Mouse (Mus musculus): ENCODE data around the gene Carmil3. TPM values are rescaled to one million over a fixed set of nuclear protein-coding genes. Genes with fewer than 3 reads are reported as not detected.
A peak's percentile ranks its signal among the peaks of the same experiment; 100 is the strongest.

Gene Carmil3
- polyA plus RNA-seq, 1 experiment from 2014 or later = 21.9 TPM

- Histone ChIP-seq H3K4me2 (ENCODE audit: low read length) (no peak overlapping the region), H3K27me3 (replicated peaks; ENCODE audit: control insufficient read depth, insufficient read depth, low read length) (no peaks in the 10 kb centered on the region), H3K27ac (ENCODE audit: low read depth, low read length) (no peak overlapping the region), H3K9me3 (replicated peaks; ENCODE audit: control insufficient read depth, low read length) (no peaks in the 10 kb centered on the region), H3K4me1 (ENCODE audit: control insufficient read depth, insufficient read depth, low read length) (no peaks in the 10 kb centered on the region), H3K9ac (ENCODE audit: low read length) (no peak overlapping the region), H3K4me3 (ENCODE audit: low read depth, low read length) (no peak overlapping the region), H3K36me3 (ENCODE audit: control insufficient read depth, insufficient read depth, low read length) (peaks cover 29% of the 10 kb centered on the region)
- WGBS = 58% methylated on average over 7 of the region's 7 CpGs
- no peak for DNase-seq (ENCODE audit: low spot score)
- no peak for ATAC-seq
These were observed 17.4 kb downstream of the Carmil3 start for GRCm38 (mm10) chr14:55507801-55508200.

GRCm38 (mm10) chr14:55509540-55509939 is 19.1 kb downstream of the Carmil3 start:
- H3K4me3 ChIP-seq (ENCODE audit: low read depth, low read length) = no peak overlapping the region
- WGBS = 83% methylated on average over 10 of the region's 10 CpGs
- no peak overlapping the region for H3K9ac ChIP-seq (ENCODE audit: low read length)
- no peak for DNase-seq (ENCODE audit: low spot score)
- no peak for ATAC-seq
- H3K36me3 ChIP-seq (ENCODE audit: control insufficient read depth, insufficient read depth, low read length) = peaks cover 18% of the 10 kb centered on the region; the same call in 1 of the 2 replicates
- H3K27me3 ChIP-seq (replicated peaks; ENCODE audit: control insufficient read depth, insufficient read depth, low read length) = no peaks in the 10 kb centered on the region
- H3K9me3 ChIP-seq (replicated peaks; ENCODE audit: control insufficient read depth, low read length) = no peaks in the 10 kb centered on the region
- no peak overlapping the region for H3K4me2 ChIP-seq (ENCODE audit: low read length)
- H3K4me1 ChIP-seq (ENCODE audit: control insufficient read depth, insufficient read depth, low read length) = no peaks in the 10 kb centered on the region
- H3K27ac ChIP-seq (ENCODE audit: low read depth, low read length) = no peak overlapping the region

GRCm38 (mm10) chr14:55510125-55510731 is 19.8 kb downstream of the Carmil3 start, which contains the start of gene Cpne6:
Cpne6 (plus strand) TSS chr14:55510445.
- WGBS = 72% methylated on average over 22 of the region's 22 CpGs
- ATAC-seq = 0 out of 2 replicates have a peak, but pooled peaks have one; percentile 25
- H3K4me3 ChIP-seq (ENCODE audit: low read depth, low read length) = no peak within 1 kb of the TSS
- DNase-seq (ENCODE audit: low spot score) = no peak
- H3K4me2 ChIP-seq (ENCODE audit: low read length) = no peak within 1 kb of the TSS
- H3K9me3 ChIP-seq (replicated peaks; ENCODE audit: control insufficient read depth, low read length) = no peaks in the 10 kb centered on the region
- H3K9ac ChIP-seq (ENCODE audit: low read length) = no peak within 1 kb of the TSS
- no peaks in the 10 kb centered on the region for H3K4me1 ChIP-seq (ENCODE audit: control insufficient read depth, insufficient read depth, low read length)
- H3K27me3 ChIP-seq (replicated peaks; ENCODE audit: control insufficient read depth, insufficient read depth, low read length) = no peaks in the 10 kb centered on the region
- H3K36me3 ChIP-seq (ENCODE audit: control insufficient read depth, insufficient read depth, low read length) = peaks cover 15% of the 10 kb centered on the region; the same call in 1 of the 2 replicates
- H3K27ac ChIP-seq (ENCODE audit: low read depth, low read length) = no peak within 1 kb of the TSS

GRCm38 (mm10) chr14:55511037-55511436 is 20.6 kb downstream of the Carmil3 start:
- DNase-seq (ENCODE audit: low spot score) (no peak), ATAC-seq (no peak)
- Histone ChIP-seq H3K36me3 (ENCODE audit: control insufficient read depth, insufficient read depth, low read length) (peaks cover 7% of the 10 kb centered on the region; the same call in 1 of the 2 replicates), H3K27ac (ENCODE audit: low read depth, low read length) (no peak overlapping the region), H3K4me3 (ENCODE audit: low read depth, low read length) (no peak overlapping the region), H3K4me2 (ENCODE audit: low read length) (no peak overlapping the region), H3K9ac (ENCODE audit: low read length) (no peak overlapping the region), H3K27me3 (replicated peaks; ENCODE audit: control insufficient read depth, insufficient read depth, low read length) (no peaks in the 10 kb centered on the region), H3K4me1 (ENCODE audit: control insufficient read depth, insufficient read depth, low read length) (no peaks in the 10 kb centered on the region), H3K9me3 (replicated peaks; ENCODE audit: control insufficient read depth, low read length) (no peaks in the 10 kb centered on the region)
- WGBS = 56% methylated on average over 7 of the region's 7 CpGs

- DNase-seq (ENCODE audit: low spot score) (no peak), ATAC-seq (no peak)
- 0 out of 2 replicates have a peak, but pooled peaks cover 1% of the 10 kb centered on the region for H3K4me1 ChIP-seq (ENCODE audit: control insufficient read depth, insufficient read depth, low read length)
- H3K36me3 ChIP-seq (ENCODE audit: control insufficient read depth, insufficient read depth, low read length) = no peaks in the 10 kb centered on the region
- 73% methylated on average over 10 of the region's 10 CpGs for WGBS
- no peak overlapping the region for H3K4me3 ChIP-seq (ENCODE audit: low read depth, low read length)
- no peak overlapping the region for H3K9ac ChIP-seq (ENCODE audit: low read length)
- H3K27ac ChIP-seq (ENCODE audit: low read depth, low read length) = no peak overlapping the region
- H3K4me2 ChIP-seq (ENCODE audit: low read length) = no peak overlapping the region
- H3K27me3 ChIP-seq (replicated peaks; ENCODE audit: control insufficient read depth, insufficient read depth, low read length) = no peaks in the 10 kb centered on the region
- H3K9me3 ChIP-seq (replicated peaks; ENCODE audit: control insufficient read depth, low read length) = no peaks in the 10 kb centered on the region
These were observed 23.5 kb downstream of the Carmil3 start for GRCm38 (mm10) chr14:55513927-55514326.

GRCm38 (mm10) chr14:55515846-55516245 is 25.4 kb downstream of the Carmil3 start:
- Histone ChIP-seq H3K9ac (ENCODE audit: low read length) (no peak overlapping the region), H3K27ac (ENCODE audit: low read depth, low read length) (no peak overlapping the region), H3K4me2 (ENCODE audit: low read length) (no peak overlapping the region), H3K36me3 (ENCODE audit: control insufficient read depth, insufficient read depth, low read length) (no peaks in the 10 kb centered on the region), H3K4me3 (ENCODE audit: low read depth, low read length) (no peak overlapping the region), H3K27me3 (replicated peaks; ENCODE audit: control insufficient read depth, insufficient read depth, low read length) (no peaks in the 10 kb centered on the region), H3K4me1 (ENCODE audit: control insufficient read depth, insufficient read depth, low read length) (peaks cover 5% of the 10 kb centered on the region; the same call in 1 of the 2 replicates), H3K9me3 (replicated peaks; ENCODE audit: control insufficient read depth, low read length) (no peaks in the 10 kb centered on the region)
- DNase-seq (ENCODE audit: low spot score) = no peak
- no peak for ATAC-seq
- 90% methylated on average over 4 of the region's 4 CpGs for WGBS

- Histone ChIP-seq H3K36me3 (ENCODE audit: control insufficient read depth, insufficient read depth, low read length) (no peaks in the 10 kb centered on the region), H3K9ac (ENCODE audit: low read length) (no peak overlapping the region), H3K4me1 (ENCODE audit: control insufficient read depth, insufficient read depth, low read length) (peaks cover 8% of the 10 kb centered on the region; the same call in 1 of the 2 replicates), H3K27ac (ENCODE audit: low read depth, low read length) (no peak overlapping the region), H3K9me3 (replicated peaks; ENCODE audit: control insufficient read depth, low read length) (no peaks in the 10 kb centered on the region), H3K27me3 (replicated peaks; ENCODE audit: control insufficient read depth, insufficient read depth, low read length) (no peaks in the 10 kb centered on the region), H3K4me3 (ENCODE audit: low read depth, low read length) (no peak overlapping the region), H3K4me2 (ENCODE audit: low read length) (no peak overlapping the region)
- DNase-seq (ENCODE audit: low spot score) = peak; percentile 58
- ATAC-seq = peak; percentile 33; the same call in 1 of the 2 replicates
- WGBS = 43% methylated on average over 2 of the region's 2 CpGs
These were observed 28.4 kb downstream of the Carmil3 start for GRCm38 (mm10) chr14:55518897-55519296.

- H3K4me1 ChIP-seq (ENCODE audit: control insufficient read depth, insufficient read depth, low read length) = peaks cover 8% of the 10 kb centered on the region; the same call in 1 of the 2 replicates
- no peak overlapping the region for H3K4me2 ChIP-seq (ENCODE audit: low read length)
- no peaks in the 10 kb centered on the region for H3K27me3 ChIP-seq (replicated peaks; ENCODE audit: control insufficient read depth, insufficient read depth, low read length)
- no peak overlapping the region for H3K9ac ChIP-seq (ENCODE audit: low read length)
- H3K36me3 ChIP-seq (ENCODE audit: control insufficient read depth, insufficient read depth, low read length) = no peaks in the 10 kb centered on the region
- no peak overlapping the region for H3K4me3 ChIP-seq (ENCODE audit: low read depth, low read length)
- no peak for ATAC-seq
- 67% methylated on average over 4 of the region's 4 CpGs for WGBS
- no peaks in the 10 kb centered on the region for H3K9me3 ChIP-seq (replicated peaks; ENCODE audit: control insufficient read depth, low read length)
- H3K27ac ChIP-seq (ENCODE audit: low read depth, low read length) = no peak overlapping the region
- no peak for DNase-seq (ENCODE audit: low spot score)
These were observed 29.2 kb downstream of the Carmil3 start for GRCm38 (mm10) chr14:55519604-55520003.

All from forebrain, embryonic 14.5 days (tissue).